Mouse (Mus musculus): ENCODE measurements around the gene Elp5. TPM values are rescaled to one million over a fixed set of nuclear protein-coding genes. Genes with fewer than 3 reads are reported as not detected.
A peak's percentile ranks its signal among the peaks of the same experiment; 100 is the strongest.
"Not testable (repeated sequence)": the region's sequence is repeated elsewhere in the genome, so short reads cannot be mapped to it uniquely, and the experiment has no call there.

Elp5 gene
- total and polyA plus RNA-seq, 3 experiments: 45.6 to 91.9 (median 61.9) TPM

DNA sequence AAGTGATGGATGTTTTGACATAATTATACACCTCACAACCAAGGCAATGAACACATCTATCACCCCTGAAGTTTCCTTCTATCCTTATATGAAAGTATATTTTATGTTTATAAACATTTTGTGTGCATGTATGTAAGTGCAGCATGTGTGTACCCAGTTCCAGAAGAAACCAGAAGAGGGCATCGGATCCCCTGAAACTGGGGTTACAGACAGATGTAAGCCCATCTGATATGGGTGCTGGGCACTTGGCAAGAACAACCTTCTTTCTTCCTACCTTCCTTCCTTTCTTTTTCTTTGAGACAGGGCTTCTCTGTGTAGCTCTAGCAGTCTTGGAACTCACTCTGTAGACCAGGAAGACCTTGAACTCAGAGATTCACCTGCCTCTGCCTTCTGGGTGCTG lies 26.1 kb downstream of the Elp5 start:
- DNase-seq: no peak

DNA sequence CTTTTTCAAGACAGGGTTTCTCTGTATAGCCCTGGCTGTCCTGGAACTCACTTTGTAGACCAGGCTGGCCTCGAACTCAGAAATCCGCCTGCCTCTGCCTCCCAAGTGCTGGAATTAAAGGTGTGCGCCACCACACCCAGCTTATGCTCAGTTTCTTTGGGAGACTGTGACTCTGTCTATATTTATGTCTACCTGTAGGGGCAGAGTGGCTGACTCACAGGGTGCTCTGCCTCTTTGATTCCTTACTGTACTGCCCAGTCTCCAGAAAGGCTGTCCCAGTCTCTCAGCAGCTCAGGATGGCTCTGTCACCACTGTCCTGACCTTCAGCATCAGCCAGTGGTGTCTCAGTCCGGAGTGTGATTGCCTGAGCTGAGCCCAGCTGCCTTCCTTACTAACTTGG lies 26.7 kb downstream of the Elp5 start:
- not testable (repeated sequence) for DNase-seq

DNA sequence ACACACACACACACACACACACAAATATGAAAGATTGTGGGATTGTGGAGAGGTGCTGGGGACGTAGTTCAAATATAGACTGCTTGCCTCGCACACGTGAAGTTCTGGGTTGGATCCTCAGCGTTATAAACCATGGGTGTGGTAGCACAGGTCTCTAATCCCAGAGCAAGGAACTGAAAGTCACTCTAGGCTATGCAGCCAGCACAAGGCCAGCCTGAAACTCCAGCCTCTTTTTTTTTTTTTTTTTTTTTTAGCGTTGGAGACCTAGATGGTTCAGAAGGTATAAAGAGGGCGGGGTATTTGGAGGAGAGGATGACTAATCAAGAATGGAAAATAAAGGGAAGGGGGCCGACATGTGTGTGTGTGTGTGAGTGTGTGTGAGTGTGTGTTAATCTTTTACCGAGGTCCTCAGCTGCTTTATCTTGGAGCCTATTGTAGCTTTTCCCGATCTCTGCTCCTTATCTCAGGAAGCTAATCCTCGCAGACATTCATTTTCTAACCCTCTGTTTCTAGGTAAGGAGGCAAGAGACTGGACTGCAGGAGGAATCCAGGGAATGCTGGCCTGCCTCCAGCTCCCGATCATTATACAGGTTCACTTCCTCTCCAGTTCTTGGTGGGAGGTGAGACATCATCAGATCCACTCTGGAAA lies 28.9 kb downstream of the Elp5 start:
- DNase-seq: no peak

DNA sequence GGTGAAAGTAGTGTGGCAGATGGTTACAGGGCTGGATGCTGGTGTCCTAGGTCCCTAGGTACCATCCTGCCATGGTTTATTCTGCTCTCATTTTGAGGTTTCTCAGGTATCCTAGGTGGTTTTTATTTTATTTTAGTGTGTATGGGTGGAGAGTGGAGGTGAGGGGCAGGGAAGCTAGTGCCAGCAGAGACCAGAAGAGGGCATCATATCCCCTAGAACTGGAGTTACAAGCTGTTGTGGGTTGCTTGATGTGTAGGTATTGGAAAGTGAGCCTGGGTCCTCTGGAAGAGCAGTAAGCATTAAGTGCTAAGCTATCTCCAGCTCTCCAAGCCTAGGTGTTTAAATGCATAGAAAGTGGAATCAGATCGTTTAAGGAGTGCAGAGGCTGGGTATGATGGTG lies 30.0 kb downstream of the Elp5 start:
- no peak for DNase-seq

DNA sequence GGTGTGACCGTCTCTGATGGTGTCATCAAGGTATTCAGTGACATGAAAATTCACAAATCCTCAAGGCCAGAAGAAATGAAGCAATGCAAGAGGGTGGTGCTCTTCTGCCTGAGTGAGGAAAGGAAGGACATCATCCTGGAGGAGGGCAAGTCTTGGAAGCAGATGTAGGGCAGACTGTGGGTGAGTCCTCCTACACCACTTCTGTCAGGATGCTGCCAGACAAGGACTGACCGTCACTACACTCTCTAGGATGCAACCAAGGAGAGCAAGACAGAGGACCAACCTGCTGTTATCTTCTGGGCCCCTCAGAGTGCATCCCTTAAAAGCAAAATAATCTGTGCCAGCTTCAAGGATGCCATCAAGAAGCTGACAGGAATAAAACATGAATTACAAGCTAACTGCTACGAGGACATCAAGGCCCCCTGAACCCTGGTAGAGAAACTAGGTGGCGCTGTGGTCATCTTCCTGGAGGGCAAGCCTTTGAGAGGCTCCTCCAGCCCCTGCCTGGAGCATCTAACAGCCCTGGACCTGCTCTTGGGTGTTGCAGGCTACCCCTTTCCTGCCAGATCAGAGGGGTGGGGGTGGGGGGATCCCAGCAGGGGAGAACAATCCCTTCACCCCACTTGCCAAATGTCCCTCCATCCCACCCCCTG lies 31.4 kb downstream of the Elp5 start:
- no peak for DNase-seq

DNA sequence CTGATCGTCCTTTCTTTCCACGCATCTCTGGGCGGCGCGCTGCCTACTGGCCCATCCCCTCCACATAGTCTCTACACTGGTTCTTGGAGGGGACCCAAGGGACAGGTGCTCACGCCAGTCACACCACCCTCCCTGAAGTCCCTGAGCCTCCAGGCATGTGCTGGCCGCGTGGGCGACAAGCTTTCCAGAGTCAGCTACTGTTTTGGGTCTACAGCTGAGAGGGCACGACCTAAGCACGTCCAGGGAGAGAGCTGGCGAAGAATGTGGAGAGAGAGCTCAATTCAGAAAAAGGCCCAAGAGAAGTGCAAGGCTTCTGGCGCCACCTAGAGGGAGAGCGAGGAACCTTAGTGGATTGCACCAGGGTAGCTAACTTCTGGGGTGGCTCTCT lies 33.6 kb downstream of the Elp5 start:
- peak; percentile 87 for DNase-seq

DNA sequence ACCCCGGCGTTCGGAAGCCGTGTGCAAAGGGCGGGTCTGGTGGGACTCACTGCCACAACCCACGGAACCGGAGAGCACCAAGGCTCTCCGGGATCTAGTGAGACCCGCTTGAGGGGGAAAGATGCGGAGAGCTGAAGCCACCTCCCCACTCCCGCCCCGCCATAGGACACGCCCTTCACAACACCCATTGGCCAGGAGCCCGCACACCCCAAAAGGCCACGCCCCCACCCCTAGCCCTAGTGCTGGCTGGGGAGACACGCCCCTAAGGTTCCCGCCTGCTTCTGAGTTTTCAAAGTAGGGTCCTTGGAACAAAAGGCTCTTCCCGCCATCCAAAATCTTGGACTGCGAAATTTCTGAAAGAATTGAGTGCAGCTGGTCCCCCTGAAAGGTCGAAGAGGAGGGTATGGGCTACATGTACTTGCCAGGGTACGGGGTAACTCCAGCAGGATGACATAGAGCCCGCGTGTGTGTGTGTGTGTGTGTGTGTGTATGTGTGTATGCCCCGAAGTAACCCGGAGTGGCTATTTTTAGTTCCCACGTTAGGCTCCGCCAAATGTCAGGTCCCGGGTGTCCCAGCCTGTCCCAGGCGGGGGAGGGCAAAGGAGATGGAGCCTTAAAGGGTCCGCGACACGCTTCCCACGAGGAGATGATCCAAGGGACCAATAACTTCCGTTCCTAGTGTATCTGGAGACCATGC lies 34.1 kb downstream of the Elp5 start, which contains the start of gene Slc2a4:
Slc2a4 (minus strand) TSS at position 123 of the 697 bp plus-strand sequence.
- peak; percentile 95 for DNase-seq

DNA sequence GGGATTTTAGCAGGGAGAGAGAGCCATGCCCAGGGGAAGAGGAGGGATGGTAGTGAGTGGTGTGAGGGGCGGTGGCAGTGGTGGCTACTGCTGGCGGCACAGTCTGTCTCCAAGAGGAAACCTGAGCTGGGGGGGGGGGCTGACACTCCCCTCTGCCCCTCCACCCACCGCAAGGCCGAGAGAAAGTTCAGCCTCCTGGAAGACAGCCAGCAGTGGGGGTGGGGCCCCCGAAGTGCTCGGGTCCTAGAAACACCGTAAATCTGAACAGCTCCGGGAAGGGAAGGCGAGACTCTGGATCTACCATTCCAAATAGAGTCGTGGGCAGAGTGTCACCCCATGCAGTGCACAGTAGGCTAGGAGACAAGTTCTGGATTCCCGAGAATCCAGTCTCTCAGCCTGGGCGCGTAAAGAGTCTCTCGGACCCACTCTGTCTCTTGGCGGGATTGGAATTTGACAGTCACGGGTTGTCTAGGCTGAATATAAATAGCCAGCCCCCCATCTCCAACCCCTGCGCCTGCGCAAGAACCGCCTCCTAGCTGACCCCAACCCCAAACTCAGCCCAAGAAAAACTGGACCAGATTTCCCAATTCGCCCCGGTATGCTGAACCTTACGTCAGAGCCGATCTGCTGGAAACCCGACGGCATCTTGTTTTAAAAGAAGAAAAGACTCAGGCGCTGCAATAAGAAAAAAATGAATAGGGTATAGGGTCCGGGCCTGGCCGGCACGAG lies 34.8 kb downstream of the Elp5 start:
- peak; percentile 64 for DNase-seq

DNA sequence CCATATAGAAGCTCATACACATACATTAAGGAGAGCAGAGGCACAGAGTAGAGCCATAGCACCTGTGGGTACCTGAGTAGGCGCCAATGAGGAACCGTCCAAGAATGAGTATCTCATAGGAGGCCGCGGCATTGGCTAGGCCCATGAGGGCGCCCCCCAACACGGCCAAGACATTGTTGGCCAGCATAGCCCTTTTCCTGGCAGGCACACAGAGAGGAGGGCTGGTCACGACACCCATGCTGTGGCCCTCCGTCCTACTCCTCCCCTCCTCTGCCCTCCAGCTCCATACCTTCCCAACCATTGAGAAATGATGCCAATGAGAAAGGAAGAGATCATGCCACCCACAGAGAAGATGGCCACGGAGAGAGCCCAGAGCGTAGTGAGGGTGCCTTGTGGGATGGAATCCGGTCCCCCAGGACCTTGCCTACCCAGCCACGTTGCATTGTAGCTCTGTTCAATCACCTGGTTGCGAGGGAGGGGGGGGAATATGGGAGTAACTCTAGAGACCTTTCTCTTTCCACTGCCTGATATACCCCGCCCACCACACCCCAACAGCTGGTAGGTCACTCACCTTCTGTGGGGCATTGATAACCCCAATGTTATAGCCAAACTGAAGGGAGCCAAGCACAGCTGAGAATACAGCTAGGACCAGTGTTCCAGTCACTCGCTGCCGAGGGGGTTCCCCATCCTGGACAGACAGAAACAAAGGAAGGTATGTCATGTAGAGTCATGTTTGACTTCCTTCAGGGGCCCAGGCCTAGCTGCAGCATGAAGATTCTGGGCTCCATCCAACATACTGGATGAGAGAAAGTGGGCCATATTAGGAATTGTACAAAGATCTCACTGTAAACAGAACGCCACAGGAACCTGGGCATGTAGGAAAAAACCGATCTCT lies 36.1 kb downstream of the Elp5 start:
- no peak for DNase-seq

DNA sequence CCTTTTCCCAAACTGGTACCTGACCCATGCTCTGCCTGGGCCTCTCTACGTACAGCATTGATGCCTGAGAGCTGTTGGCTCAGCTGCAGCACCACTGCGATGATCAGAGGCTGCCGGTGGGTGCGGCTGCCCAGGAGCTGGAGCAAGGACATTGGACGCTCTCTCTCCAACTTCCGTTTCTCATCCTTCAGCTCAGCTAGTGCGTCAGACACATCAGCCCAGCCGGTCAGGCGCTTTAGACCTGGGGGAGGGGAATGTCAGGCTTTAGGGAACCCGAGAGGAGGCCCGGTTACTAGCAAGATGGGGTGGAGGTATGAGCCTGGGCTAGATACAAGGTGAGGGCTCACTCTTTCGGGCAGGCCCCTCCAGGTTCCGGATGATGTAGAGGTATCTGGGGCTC lies 37.1 kb downstream of the Elp5 start:
- DNase-seq: peak; percentile 81

DNA sequence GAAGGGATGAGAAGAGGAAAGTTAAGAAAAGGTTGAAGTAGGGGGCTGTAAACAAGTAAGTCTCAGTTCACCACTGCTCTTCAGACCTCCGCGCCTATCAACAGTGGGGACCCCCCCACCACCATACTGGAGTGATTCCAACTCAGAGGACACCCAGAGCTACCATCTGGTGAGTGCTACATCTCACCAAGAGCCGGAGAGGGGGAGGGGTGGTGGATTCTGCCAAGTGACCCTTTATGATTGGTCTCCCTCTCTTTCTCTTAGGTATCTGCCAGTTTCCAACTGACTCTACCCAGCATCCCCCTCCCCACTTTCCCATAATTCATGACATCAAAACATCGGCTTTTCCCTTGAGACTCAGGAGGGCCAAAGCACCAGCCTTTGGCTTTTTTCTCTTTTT lies 41.4 kb downstream of the Elp5 start:
- DNase-seq: no peak

DNA sequence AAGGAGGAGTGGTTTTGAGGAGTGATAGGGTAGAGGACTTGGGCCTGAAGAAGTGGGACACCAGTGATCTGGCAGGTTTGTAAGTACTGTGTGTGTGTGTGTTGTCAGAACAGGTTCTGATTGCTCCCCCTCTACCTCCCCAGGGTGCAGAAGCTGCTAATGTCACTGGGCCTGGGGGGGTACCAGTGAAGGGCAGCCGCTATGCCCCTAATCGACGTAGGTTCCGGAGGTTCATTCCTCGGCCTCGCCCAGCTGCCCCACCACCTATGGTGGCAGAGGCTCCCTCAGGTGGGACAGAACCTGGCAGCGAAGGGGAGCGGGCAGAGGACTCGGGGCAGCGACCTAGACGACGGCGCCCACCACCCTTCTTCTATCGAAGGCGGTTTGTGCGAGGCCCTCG lies 42.6 kb downstream of the Elp5 start:
- DNase-seq: no peak

DNA sequence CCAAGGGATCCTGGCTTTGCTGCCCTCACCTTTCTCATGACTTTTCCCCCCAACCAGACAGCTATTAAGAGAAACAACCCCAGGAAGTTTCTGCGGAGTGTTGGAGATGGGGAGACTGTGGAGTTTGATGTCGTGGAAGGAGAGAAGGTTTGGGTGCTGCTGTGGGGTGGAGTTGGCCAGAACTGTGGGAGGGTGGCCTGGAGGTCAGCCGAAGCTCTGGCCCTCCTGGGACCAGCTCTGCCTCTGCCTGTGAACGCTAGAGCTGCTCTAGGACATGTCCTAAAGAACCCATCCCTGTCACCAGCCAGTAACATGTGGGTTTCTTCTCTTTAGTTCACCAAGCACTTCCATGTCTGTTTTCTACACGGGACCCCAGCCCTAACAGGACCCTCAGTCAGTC lies 43.1 kb downstream of the Elp5 start:
- peak; percentile 10 for DNase-seq

DNA sequence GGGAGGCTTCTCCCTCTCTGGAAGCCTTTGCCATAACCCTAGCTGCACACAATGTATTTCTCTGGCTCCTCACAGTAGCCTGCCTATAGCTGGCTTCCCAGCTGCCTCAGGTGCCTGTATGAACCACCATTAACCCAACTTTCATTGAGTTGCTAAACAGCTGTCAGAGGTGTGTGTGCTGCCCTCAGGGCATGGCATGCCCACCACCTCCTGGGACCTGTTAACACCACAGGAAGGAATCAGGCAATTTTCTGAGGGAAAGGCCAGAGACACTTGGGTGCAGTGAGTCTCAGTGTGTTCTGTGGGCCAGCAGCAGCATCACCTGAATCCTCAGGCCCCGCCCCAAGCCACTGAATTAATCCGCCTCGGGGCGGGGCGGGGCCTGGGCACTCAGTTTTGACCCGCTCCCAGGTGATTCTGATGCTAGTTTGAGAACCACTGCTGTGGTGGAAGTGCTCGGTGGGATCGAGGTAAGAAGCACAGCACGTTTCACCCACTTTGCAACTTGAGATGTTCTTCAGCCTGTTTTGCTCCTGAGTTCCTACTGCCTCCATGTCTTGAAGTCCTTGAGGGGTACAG lies 43.8 kb downstream of the Elp5 start:
- DNase-seq: no peak

DNA sequence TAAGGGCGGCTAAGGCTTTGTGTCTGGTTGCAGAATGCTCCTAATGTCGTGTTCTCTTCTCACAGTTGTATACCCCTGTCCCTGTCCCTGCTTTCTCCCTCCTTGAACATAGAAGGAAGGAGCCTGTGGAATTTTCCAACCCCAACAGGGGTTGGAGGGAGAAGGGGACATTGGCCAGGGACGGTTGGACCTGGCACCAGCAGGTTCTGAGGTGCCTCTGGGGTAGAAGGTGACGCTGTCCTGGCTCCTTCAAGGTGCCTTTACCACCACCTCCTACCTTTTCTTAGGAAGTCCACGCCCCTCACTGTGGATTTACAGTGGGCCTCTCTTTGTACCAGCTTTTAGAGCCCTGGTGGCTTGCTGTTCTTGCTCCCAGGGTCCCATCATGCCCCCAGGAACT lies 44.5 kb downstream of the Elp5 start:
- DNase-seq: no peak

DNA sequence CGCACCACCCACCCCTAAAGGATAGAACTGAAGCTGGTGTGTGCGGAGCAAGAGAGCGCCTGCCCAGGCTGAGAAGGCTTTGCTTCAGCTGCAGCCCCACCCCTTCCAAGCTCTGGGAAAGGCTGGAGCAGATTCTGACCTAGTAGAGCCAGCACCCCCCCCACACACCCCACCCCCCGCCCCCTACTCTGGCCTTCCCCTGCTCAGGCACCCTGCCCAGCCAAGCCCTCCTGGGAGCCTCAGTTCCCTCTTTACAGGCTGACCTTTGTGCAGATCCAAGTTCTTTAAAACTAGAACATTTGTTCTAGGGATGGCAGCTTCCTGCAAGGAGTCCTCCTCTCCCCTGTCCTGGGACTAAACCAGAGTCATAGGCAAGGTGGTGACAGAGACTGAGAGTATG lies 44.9 kb downstream of the Elp5 start:
- DNase-seq: peak; percentile 59

DNA sequence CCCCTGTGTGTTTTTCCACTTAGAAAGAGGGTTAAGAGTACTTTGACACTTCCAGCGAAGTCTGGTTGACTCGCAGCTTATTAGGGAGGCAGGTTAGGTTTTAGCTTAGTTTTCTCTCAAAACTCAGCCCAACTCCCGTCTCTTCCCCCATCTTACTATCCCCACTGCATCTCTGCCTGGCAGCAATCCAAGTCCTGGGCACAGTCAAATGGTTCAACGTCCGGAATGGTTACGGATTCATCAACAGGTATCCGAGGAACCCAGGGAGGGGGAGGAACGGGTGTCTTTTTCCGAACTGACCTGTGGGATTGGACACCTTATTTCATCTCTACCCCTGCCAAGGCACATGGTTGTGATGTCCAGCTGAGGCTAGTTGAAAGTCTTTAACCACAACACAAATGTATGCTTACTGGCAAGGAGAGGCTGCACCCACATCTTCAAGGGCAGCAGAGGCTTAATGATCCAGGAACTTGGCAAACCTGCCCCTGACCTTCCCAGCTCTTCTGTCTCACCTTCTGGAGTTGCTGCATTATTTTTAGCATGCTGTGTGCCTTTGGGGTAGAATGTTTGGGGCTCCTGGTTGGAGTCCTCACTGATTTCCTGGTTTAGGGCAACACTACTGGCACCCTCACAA lies 45.5 kb downstream of the Elp5 start:
- no peak for DNase-seq

DNA sequence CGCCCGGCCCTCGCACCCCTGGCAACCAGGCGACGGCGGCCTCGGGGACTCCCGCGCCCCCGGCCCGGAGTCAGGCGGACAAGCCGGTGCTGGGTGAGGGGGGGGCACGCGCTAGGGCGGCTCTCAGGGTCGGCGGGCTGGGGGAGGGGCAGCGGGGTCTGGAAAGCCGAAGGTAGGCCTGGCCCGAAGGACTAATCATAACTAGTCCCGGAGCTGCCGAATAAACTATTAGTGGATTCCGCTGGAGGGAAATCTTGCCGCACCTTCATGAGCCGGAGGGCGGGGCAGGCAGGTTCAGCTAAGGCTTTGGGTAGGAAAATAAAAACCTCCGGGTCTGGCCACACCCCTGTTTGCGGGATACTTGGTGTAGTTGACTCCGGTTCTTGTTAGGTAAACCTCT lies 46.2 kb downstream of the Elp5 start:
- no peak for DNase-seq

DNA sequence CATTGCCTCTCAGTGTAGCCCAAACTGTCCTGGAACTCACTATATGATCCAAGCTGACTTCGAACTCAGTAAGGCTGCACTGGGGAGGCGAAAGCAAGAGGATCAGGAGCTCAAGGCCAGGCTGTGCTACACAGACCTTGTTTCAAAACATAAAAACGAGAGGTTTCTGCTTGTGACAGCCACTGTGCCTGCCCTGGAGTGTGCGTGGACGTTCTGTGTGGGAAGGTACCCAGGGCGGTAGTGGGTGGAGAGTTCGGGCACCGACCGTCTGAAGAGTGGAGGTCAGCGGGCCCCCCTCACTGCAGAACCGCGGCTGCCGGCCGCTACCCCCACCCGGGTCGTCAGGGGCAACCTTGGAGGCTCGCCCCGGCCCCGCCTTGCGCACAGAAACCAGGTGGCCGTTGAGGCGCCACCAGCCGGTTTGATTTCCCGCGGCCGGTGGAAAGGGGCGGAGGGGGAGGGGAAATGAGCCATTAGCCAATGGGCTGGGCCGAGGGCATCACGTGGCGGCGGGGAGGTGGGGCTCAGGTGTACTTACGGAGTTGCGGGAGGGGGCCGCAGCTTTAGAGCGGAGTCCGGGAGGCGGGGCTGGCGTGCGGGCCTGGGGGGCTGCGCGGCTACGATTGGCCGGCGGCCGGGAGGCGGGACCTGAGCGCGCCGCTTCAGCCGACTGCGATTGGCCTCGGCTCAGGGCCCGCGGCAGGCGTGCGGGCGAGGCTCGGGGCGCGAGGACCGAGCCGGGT lies 47.0 kb downstream of the Elp5 start, which contains the start of gene Ybx2:
Ybx2 (plus strand) TSS at position 660 of the 743 bp plus-strand sequence.
- DNase-seq: peak; percentile 92

DNA sequence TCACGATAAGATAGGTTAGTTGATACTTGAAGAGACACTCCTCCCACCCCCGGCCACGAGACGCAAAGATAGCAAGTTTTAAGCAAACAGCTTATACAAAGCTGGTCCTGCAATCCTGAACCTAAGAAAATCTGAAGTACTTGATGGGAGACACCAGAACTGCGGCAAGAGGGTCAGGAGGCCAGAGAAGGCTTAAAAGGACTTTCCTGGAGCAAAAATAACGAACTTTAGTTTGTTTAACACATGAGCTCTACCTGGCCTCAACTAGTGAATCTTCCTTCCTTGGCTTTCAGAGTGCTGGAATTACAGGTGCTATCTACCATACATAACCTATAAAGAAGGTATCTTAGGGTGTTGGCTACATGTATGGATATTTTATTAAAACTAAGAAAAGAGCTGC lies 47.6 kb downstream of the Elp5 start:
- no peak for DNase-seq
